Mouse (Mus musculus): ENCODE data around the gene Celf2.

Gene Celf2

DNA sequence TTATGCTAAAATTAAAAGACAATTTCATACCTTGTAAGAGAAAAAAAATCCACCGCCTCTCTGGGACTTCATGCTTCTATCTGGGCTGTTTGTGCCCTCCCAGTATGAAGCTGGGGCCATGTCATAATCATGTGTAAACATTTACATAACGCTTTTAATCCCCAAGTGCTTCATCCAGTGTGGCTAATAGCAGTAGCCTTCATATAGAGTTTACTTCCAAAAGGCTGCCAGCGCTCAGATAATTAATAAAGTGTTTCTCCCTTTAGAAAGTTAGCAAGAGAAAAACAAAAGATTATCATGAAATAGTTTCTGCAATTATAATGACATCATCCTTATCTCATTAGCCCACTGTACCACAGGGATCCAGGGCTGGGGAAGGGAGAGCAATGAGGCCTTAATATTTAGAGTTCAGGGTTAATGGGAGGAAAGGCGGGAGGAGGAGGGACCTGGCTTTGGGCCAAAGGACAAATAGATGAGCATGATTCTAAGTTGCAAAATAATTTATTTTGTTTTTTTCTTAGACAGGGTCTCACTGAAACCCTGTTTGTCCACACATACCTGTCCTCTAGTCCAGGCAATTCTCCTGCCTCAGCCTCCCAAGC is 425.8 kb downstream of the Celf2 start:
- no peak for DNase-seq (ENCODE audit: low read depth, low spot score)

DNA sequence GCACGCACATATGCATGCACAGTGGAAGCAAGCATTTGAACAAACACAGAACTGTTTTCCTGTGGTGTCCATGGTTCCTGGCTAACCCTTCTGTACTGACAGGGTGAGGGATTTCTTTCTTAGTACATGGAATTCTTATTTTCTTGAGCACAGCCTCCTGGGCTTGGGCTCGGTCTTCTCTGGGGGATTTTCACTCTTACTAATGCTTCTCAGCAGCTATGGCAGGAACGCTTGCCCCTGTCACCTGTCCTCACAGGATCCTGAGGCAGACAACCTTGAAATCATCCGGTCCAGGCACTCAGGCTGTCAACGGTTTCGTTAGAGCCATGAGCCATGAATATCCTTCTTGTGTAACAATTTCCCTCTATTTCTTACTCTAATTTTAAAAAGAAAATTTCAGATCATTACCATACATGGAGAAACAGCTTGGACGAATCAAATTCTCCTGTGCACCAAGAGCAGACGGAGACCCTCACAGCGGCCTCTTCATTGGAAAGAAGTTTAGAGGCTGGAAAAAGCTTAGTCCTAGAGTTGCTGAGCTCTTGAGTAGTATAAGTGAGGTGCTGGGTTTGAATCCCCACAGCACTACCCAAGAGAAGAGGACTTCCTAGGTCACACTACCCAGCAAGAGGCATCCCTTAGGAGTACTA is 426.9 kb downstream of the Celf2 start:
- DNase-seq (ENCODE audit: low read depth, low spot score) = no peak

DNA sequence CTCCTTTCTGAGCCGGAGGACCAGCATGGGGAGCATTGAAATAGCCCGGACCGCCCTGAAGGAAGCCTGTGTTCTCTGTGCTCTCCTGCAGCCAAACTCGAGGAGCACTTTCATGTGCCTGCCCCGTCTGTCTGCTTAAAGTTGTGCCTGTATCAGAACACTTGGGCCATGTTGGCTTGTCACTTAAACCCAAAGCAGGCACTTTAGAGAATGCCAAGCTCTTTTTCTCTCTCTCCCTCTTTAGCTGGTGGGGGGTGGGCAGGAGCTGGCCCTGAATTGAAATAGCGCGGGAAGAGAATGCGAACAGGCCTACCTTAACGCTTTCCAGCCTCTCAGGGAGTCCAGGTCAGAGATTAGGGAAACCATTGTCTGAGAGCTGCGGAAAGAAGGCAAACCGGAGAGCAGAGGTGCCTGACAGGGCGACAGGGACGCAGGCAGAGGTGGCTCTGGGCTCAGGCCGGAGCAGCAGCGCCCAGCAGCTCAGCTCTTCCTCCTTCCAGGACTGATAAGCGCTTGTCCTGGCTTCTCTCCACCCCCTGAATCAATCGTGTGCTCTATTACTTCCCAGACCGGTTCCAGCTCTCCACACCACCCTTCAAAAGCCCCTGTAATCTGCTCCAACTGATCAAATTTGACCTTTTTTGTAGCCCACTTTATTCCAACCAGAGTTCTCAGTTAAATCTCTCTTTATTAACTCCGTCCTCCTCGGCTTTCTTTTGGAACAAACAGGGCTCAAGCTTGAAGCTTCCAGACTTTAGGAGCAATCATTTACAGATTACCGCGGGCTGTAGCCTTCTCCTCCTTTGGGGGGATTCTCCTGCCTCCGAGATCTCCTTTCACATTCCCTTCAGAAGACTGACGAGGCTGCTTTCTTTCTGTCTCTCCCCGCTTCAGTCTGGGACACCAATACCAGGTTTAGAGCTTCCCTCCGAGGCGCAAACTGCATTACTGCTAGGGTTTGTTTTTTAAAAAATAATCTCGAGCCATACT is 428.3 kb downstream of the Celf2 start:
- DNase-seq (ENCODE audit: low read depth, low spot score) = no peak

DNA sequence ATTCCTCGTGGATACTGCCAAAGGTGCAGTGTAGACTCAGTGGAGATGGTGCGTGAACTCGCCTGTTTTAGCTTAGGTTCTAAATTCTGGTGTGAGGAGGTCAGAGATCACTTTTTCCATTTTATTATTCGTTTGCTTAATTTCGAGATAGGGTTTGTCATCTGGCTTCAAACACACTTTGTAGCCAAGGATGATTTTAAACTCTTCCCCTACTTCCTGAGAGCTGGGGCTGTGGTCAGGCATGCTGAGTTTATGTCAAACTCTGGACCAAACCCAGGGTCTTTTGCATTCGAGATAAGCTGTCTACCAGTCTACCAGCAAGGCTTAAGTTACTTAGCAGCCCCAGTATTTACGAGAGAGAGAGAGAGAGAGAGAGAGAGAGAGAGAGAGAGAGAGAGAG is 429.3 kb downstream of the Celf2 start:
- no peak for DNase-seq (ENCODE audit: low read depth, low spot score)

DNA sequence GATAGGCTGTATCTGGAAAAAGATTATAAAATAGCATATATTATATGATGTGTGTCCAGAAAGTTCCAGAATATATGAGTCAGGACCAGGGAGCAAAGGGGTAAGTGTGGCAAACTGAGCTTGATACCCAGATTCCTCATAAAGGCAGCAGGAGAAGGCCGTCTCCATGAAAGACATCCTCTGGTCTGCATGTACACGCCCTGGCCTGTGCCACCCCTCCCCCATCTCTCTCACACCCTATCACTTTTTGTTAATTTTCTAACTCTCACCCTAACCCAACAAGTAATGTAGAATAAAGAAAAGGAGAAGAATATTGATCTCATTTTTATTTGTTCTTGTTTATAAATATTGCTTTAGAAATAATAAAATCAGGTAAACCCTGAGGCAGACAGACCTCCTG is 430.0 kb downstream of the Celf2 start:
- no peak for DNase-seq (ENCODE audit: low read depth, low spot score)

DNA sequence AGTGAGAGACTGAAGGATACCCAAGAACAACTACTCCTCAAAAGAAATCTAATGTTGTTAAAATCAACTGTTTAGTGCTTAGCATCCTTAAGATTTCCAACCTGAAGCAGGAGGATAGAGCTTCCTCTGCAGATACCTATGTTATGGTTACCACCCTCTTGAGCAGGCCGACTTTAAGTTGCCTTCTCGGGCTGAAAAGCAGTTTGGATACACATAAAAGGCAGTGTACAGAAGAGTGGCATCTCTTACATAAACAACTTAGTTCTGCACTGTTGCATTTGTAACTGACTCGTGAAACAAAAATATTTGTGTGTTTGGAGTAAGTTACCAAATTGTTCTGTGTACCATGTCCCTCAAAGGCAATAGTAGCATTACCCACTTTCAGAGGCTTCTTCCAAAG is 435.6 kb downstream of the Celf2 start:
- no peak for DNase-seq (ENCODE audit: low read depth, low spot score)

DNA sequence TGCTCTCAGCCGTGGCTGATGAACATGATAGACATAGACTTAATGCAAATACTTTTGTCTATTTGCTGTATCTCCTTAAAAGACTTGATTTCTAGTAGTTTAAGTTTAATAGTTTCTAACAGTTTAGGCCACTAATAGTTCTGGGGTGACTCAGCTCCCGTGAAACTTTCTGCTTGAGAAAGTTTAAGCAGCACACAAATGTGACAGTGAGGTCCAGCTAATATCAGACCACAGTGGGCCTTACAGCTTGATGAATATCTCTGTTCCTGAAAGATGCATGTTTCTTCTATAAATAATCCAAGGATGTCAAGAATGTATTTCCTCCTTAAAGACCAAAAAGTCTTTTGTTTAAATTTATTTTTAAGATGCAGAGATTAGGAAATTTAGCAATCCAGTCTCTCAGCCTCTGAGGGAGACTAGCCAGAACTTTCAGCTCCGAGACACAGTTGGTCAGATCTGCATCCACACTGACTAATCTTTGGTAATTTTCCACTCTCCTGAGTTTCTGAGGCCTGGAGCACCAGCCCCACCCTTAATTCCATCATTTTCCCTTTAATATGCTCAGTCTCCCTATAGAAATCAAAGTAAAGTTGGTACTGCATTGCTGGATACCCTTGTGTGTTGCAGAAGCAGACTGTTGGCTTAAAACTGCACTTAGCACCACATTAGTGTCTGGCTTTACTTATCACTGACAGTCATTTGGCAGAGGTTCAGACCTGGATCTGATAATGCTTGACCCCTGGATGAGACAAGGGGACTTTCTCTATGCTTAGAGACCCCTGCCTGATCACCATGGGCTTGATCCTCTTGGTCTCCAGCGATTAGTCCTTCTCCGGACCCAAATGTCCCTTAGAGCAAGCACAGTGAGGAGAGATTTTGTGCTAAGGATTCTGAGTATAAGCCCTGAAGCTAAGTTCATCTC is 436.8 kb downstream of the Celf2 start:
- no peak for DNase-seq (ENCODE audit: low read depth, low spot score)

DNA sequence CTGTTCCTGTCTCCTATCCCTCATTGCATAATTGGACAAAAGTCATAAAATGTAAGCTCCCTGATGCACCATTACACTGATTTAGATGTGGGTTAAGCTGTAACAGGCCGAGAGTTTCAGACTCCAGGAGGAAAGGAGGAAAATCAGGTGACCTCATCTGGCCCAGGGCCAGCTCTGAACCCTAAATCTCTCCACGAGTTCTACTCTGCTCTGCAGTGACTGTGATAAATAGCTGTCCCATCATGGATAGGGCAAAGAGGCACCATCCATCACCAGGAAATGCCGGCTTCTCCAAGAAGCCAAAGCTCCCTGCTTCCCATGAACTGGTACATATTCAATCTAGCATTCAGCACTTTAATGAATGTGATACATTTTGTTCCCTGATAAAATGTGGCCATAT is 439.9 kb downstream of the Celf2 start:
- DNase-seq (ENCODE audit: low read depth, low spot score) = peak; percentile 46

DNA sequence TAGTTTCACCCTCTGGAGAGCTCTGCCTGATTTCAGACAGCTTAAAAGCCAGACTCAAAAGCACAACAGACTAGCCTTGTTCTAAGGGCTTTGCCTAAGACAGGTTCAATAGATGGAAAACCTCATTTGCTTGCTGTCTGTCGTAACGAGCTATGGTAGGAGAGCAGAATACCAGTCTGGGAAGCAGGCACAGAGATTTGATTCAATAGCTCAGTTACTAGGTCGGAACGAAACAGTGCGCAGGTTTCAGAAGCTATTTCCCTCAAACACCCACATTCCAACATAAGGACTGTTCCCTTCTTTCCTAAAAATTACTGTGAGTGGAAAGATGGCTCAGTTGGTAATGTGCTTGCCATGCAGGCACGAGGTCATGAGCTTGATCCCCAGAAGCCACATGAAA is 441.1 kb downstream of the Celf2 start:
- DNase-seq (ENCODE audit: low read depth, low spot score) = no peak

DNA sequence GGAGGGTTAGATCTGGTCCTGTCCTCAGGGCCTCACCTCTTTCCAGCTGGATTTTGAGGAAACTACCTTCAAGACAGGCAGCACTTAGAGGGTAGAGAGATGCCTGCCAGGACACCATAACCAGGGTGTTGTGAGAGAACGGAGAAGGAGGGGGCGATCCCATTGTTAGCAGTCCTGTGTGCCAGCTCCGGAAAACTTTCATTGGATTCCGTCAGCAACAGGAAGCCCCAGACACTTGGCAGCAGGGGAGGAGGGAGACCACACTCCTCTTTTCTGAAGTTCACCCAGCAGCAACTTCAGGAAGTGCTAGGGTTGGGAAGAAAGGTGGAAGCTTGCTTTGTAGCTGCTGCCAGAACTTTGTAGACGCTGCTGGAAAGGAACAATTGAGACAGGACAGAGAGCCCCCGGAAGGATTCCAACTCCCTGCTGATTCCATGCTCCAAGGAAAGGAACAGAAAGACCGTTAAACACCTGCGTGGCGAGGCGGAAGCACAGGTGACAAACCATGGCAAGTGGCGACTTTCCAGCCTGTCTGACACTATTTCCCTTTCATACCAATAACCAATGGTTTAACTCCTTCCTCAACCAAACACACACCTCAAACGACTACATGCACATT is 445.7 kb downstream of the Celf2 start:
- DNase-seq (ENCODE audit: low read depth, low spot score) = no peak

DNA sequence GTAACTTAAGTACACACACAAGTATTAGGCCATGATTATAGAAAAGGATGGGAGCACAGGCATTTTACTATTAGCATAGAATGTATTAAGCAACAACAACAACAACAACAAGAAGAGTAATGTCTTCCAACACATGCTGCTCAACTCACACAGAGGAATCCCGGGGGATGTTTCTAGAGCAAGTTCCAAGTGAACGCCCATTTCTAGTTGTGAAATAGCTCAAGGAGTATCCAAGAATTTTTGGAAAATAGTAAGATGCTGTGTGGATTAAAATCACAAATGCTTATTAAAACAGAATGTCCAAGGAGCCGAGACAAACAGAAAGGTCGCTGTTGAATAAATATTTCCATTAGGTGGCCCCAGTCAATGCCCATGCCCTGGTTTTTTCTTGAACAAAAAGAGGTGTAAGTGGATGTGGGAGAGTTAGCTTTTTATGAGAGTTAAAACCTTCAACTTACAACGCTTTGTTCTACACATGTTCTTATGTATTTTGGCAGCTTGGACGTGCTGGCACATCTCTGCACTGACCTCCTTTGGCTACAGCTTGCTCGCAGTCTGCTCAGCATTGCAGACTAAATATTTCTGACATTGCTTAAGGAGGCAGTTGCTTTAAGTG is 448.8 kb downstream of the Celf2 start:
- no peak for DNase-seq (ENCODE audit: low read depth, low spot score)

DNA sequence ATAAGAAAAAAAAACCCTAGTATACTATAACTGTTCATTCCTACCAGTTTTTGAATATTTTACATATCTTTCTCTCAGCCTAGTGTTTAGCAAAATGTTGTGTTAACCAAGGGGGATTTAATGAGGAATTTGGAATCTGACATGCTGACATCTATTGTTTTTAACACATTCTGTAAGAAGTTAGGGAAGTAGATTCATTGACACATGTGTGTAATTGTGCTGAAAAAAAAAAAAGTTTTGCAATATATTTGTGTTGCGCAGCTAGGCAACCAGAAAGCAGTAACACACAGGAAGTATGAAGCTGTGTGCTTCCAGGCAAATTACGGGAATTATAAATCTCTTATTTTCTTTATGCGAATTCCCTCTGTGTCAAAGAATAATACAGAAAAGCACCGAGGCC is 453.0 kb downstream of the Celf2 start:
- DNase-seq (ENCODE audit: low read depth, low spot score) = no peak

DNA sequence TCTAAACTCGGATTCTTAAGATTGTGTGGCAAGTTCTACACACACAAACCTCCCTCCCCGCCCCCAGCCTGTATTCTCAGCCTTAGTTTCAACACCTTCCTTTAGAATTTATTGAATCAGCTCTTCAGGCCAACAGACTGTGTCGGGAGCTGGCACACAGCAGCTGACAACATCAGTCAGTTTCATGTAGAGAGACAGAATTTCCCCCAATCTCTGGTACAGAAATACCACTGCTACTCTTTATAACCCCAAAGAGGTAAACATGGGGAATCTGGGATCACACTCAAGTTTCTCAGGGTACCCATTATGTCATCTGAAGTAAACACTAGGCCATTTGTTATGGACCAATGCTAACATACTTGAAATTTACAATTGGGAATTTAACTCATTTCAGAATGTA is 453.4 kb downstream of the Celf2 start:
- DNase-seq (ENCODE audit: low read depth, low spot score) = no peak

DNA sequence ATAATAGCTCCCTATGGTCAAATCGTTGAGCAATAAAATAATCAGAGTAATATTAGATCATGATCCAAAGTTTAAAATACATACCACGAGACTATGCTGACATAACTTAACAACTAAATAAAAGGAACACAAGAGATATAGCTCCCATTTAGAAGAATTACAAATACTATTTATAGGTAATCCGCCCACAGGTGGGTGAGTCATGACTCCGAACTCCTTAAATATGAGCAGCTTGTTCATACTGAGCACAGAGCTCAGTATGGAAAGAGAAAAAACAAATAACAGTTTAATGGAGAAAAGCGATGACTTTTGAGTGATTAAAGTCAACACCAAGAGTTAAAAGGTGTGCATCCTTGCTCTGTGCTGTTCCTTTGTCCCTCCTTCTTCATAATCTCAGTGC is 458.3 kb downstream of the Celf2 start:
- no peak for DNase-seq (ENCODE audit: low read depth, low spot score)

DNA sequence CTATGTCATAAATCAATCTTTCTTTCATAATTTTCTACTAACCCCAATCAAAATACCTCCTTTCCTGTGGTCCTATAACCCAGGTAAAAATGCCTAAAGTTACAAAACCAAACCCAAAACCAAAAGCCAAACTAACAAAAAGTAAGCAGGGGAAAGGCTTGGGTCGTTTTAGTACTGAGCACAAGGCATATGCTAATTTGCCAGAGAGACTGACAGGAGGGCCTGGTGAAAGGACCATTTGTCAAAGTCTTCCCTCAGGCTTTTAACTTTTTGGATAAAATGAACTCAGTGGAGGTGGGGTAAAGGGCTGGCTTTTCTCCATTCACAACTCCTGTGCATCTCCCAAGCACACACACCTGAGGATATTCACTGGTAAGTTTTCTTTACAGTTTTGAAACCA is 463.2 kb downstream of the Celf2 start:
- DNase-seq (ENCODE audit: low read depth, low spot score) = no peak

DNA sequence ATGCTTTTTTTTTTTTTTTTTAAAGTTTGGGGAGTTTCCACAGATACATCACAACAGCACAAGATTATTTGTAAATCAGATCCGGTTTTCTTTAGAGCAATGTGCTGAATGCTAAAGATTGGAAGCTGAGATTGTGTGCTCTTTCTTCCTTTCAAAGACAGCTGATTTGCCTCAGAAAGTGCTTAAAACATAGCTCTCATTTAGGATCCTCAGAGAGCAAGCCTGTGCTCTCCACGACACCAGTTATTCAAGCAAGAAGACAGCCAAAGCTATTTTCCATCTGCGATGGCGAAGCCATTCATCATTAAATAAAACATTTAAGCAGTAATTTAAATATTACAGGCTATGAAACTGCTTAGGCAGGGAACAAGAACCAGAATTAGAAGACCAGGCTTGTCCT is 463.8 kb downstream of the Celf2 start:
- DNase-seq (ENCODE audit: low read depth, low spot score) = no peak

DNA sequence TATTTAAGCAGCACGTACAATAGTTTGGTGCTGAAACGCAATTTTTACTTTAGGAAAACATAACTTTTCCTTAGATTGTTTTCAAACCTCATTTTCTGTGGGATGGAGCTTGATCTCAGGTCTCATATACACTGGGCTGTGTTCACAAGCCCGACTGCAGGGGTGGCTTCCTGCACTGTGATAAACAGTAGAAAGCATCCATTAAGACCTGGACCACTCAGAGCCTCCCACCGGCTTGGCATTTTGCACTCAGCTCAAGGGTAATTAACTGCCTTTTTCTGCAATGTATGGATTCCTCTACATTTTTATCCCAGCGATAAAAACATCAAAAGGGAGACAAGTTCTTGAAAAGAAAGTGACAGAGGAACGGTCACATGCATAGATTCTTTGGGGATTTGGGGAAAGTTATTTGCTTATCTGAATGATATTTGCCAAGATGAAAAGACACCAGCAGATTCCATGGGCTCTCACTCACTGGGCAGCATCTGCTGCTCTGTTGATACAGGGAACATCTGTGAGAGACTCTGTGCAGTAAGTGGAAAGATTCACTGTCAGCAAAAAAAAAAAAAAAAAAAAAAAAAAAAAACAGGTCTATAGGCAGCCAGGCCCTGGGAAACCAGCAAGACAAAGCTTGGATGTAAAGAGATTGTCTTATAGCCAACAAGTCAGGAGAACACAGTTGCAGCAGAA is 465.4 kb downstream of the Celf2 start:
- no peak for DNase-seq (ENCODE audit: low read depth, low spot score)

DNA sequence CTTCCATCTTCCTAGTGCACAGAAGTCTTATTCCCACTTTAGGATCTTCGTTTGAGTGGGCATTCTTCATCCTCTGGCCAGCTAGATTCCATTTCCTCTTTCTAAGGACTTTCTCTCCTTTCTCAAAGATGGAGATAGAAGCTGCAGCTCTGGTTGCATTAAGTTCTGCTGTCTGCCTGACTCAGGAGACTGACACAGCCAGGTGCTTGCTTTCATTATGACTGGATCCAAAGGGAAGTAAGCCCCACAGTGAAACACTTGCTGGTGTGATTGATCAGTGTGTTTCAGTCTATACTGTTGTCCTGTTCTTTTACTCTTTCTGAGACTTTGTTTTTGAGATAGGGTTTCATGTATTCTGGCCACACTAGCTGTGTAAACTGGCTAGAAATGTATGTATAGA is 468.4 kb downstream of the Celf2 start:
- DNase-seq (ENCODE audit: low read depth, low spot score) = no peak

DNA sequence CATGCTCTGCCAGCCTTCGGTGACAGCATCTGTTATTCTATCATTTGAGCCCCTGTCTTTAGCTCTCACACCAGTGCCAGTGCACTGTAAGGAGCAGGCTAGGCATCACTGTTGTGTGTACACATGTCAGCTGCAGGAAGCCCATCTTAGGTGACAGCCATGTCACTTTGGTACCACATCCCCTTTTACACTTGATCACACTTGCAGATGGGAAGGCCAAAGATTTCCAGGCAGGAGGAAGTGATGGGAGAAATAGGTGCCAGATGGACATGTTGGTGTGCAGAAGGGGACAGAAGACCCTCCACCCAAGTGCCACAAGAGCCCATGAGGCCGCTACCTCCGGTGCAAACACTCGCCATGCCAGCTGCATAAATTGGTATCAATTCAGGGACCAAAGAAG is 470.4 kb downstream of the Celf2 start:
- DNase-seq (ENCODE audit: low read depth, low spot score) = no peak

DNA sequence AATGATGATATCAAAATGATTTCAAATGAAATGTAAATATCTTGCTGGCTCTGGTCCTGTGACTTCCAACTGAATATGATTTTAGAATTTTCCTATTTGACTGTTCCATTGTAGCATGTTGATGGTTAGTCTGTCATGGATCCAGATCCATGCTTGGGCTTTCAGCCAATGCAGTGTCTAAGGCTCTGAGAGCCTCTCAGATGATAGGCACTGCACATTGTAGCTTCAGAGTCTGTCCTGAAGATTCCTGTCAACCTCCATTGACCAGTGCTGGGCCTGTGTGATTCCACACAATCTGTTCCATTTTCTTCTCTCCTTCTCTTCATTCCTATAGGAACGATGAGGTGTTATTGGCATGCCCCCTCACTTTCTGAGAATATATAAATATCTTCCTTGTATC is 478.0 kb downstream of the Celf2 start:
- DNase-seq (ENCODE audit: low read depth, low spot score) = no peak
